In the genomic region with DNA sequence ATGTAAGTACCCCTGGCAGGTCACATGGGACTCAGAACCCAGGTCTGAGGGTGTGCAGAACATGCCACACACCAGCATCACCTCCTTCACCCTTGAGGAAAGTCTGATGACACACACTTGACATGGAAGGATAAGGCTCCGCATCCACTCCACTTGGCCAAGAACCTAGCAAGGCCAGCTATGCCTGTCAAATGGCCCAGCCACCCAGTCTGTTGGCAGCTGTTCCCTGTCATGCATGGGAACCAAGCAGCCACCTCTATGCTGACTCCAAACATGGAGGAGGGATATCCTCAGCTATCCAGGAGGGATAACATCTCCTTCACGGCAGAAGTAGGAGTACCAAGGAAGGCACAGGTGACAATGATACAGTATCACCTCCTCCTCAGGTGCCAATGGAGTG, we compare ENCODE assay signal across 8 mouse cellular contexts. TPM values are rescaled to one million over a fixed set of nuclear protein-coding genes. Genes with fewer than 3 reads are reported as not detected.
DNase-seq lines count a peak whose midpoint lies in the region; ATAC-seq and TF ChIP-seq lines count a peak whose summit lies in the region.

No protein-coding gene starts in this region.

- TF ChIP-seq EP300 in heart, adult 2 months (IDR thresholded peaks at IDR 0.05; ENCODE audit: insufficient read depth, low read depth, low read length), result no peak

- H3K27me3 ChIP-seq in heart, embryonic 14.5 days (ENCODE audit: control insufficient read depth, insufficient read depth, low read length), result no peaks in the 10 kb centered on the region
- no peaks in the 10 kb centered on the region for H3K27me3 ChIP-seq in heart, adult 2 months (ENCODE audit: control insufficient read depth, insufficient read depth, low read length)
- H3K27me3 ChIP-seq in embryonic facial prominence, embryonic 11.5 days (ENCODE audit: control insufficient read depth, insufficient read depth, low read length), result no peaks in the 10 kb centered on the region
- H3K27me3 ChIP-seq in hindbrain, embryonic 15.5 days, result no peaks in the 10 kb centered on the region
- H3K27me3 ChIP-seq in midbrain, embryonic 13.5 days, result no peaks in the 10 kb centered on the region

- no peak for DNase-seq in heart, adult 2 months
- DNase-seq in embryonic facial prominence, embryonic 11.5 days (ENCODE audit: low spot score), result no peak
- no peak for DNase-seq in embryo, embryonic 9.5 days (ENCODE audit: extremely low spot score)
- no peak for DNase-seq in ovary, postnatal 10 days (ENCODE audit: low spot score)

- peaks cover 0 to 9% of the 10 kb centered on the region in 2 experiments; a peak in 3 of 4 replicates for H3K4me1 ChIP-seq in heart, embryonic 14.5 days (ENCODE audit: control insufficient read depth in 2 of 2, insufficient read depth in 2 of 2, low read length in 2 of 2)
- H3K4me1 ChIP-seq in heart, adult 2 months (ENCODE audit: control insufficient read depth, insufficient read depth, low read length), result peaks cover 3% of the 10 kb centered on the region
- no peaks in the 10 kb centered on the region for H3K4me1 ChIP-seq in embryonic facial prominence, embryonic 11.5 days (ENCODE audit: control insufficient read depth, insufficient read depth, low read length)
- peaks cover 28% of the 10 kb centered on the region for H3K4me1 ChIP-seq in hindbrain, embryonic 15.5 days (replicated peaks)
- H3K4me1 ChIP-seq in midbrain, embryonic 13.5 days (replicated peaks), result peaks cover 27% of the 10 kb centered on the region

- H3K4me3 ChIP-seq in heart, embryonic 14.5 days (ENCODE audit: control insufficient read depth in 1 of 2, insufficient read depth in 1 of 2, low read depth in 1 of 2, low read length in 2 of 2), result peak overlapping the region in 1 of 2 experiments; percentile 76; a peak in 1 of 4 replicates
- no peak overlapping the region for H3K4me3 ChIP-seq in heart, adult 2 months
- H3K4me3 ChIP-seq in embryonic facial prominence, embryonic 11.5 days (ENCODE audit: low read depth, low read length), result no peak overlapping the region
- H3K4me3 ChIP-seq in hindbrain, embryonic 15.5 days, result peak overlapping the region; percentile 80
- peak overlapping the region; percentile 67 for H3K4me3 ChIP-seq in midbrain, embryonic 13.5 days (replicated peaks)

- H3K4me2 ChIP-seq in heart, embryonic 14.5 days (ENCODE audit: low read length), result peak overlapping the region; percentile 83
- H3K4me2 ChIP-seq in embryonic facial prominence, embryonic 11.5 days (ENCODE audit: low read depth, low read length), result peak overlapping the region; percentile 75; the same call in 1 of the 2 replicates
- H3K4me2 ChIP-seq in hindbrain, embryonic 15.5 days, result peak overlapping the region; percentile 93
- H3K4me2 ChIP-seq in midbrain, embryonic 13.5 days (replicated peaks), result peak overlapping the region; percentile 85

- H3K9me3 ChIP-seq in heart, embryonic 14.5 days (ENCODE audit: control insufficient read depth, low read length), result no peaks in the 10 kb centered on the region
- no peaks in the 10 kb centered on the region for H3K9me3 ChIP-seq in embryonic facial prominence, embryonic 11.5 days (replicated peaks; ENCODE audit: control insufficient read depth, low read length)
- H3K9me3 ChIP-seq in hindbrain, embryonic 15.5 days, result no peaks in the 10 kb centered on the region
- H3K9me3 ChIP-seq in midbrain, embryonic 13.5 days, result no peaks in the 10 kb centered on the region

- H3K9ac ChIP-seq in heart, embryonic 14.5 days (ENCODE audit: low read length), result no peak overlapping the region
- no peak overlapping the region for H3K9ac ChIP-seq in heart, adult 2 months (ENCODE audit: low read depth, low read length)
- no peak overlapping the region; the same call in 1 of the 2 replicates for H3K9ac ChIP-seq in embryonic facial prominence, embryonic 11.5 days (replicated peaks; ENCODE audit: low read length)
- peak overlapping the region; percentile 71 for H3K9ac ChIP-seq in hindbrain, embryonic 15.5 days
- peak overlapping the region; percentile 75 for H3K9ac ChIP-seq in midbrain, embryonic 13.5 days (replicated peaks)

- TF ChIP-seq POLR2A in heart, adult 2 months (IDR thresholded peaks at IDR 0.05; ENCODE audit: insufficient read depth, low read depth, low read length), result no peak

- no peaks in the 10 kb centered on the region for H3K36me3 ChIP-seq in heart, embryonic 14.5 days (ENCODE audit: control insufficient read depth, insufficient read depth, low read length)
- no peaks in the 10 kb centered on the region for H3K36me3 ChIP-seq in heart, adult 2 months (ENCODE audit: control insufficient read depth, insufficient read depth, low read length)
- no peaks in the 10 kb centered on the region for H3K36me3 ChIP-seq in embryonic facial prominence, embryonic 11.5 days (replicated peaks; ENCODE audit: control insufficient read depth, insufficient read depth, low read depth, low read length)
- H3K36me3 ChIP-seq in hindbrain, embryonic 15.5 days, result no peaks in the 10 kb centered on the region
- H3K36me3 ChIP-seq in midbrain, embryonic 13.5 days, result no peaks in the 10 kb centered on the region; the same call in 1 of the 2 replicates

- ATAC-seq in heart, embryonic 14.5 days (ENCODE audit: insufficient number of reproducible peaks, insufficient read depth, low FRiP score, low read depth), result no peak
- no peak for ATAC-seq in embryonic facial prominence, embryonic 11.5 days (replicated peaks; ENCODE audit: insufficient number of reproducible peaks, low FRiP score, low TSS enrichment, low read depth)
- no peak for ATAC-seq in hindbrain, embryonic 15.5 days (ENCODE audit: low FRiP score, low read depth)
- no peak for ATAC-seq in midbrain, embryonic 13.5 days
- ATAC-seq in CD4-positive, CD25-positive, alpha-beta regulatory T cell, adult 4 months, result no peak

- TF ChIP-seq CTCF in heart, adult 2 months (IDR thresholded peaks at IDR 0.05), result no peak

- H3K79me2 ChIP-seq in heart, adult 2 months (replicated peaks; ENCODE audit: control insufficient read depth, insufficient read depth, low read length), result peaks cover 7% of the 10 kb centered on the region; the same call in 1 of the 2 replicates

- intact Hi-C loops in heart, adult 2 months (cut with DNase I), result loop anchor here (2.0 to 5.0 kb wide), 3 partner anchors 38 to 64 kb away; a partner anchor contains a TSS

- no peak overlapping the region for H3K27ac ChIP-seq in heart, embryonic 14.5 days (replicated peaks in 1 of 2; ENCODE audit: control insufficient read depth in 1 of 2, insufficient read depth in 1 of 2, low read depth in 2 of 2, low read length in 2 of 2)
- H3K27ac ChIP-seq in heart, adult 2 months, result no peak overlapping the region
- no peak overlapping the region for H3K27ac ChIP-seq in embryonic facial prominence, embryonic 11.5 days (replicated peaks; ENCODE audit: low read depth, low read length)
- no peak overlapping the region for H3K27ac ChIP-seq in hindbrain, embryonic 15.5 days (replicated peaks)
- no peak overlapping the region for H3K27ac ChIP-seq in midbrain, embryonic 13.5 days

- WGBS in heart, embryonic 14.5 days, result 86% methylated on average over 2 of the region's 2 CpGs
- 84% methylated on average over 2 of the region's 2 CpGs for WGBS in heart, adult 2 months
- WGBS in embryonic facial prominence, embryonic 11.5 days, result 93% methylated on average over 2 of the region's 2 CpGs
- 91% methylated on average over 2 of the region's 2 CpGs for WGBS in hindbrain, embryonic 15.5 days
- WGBS in midbrain, embryonic 13.5 days, result 93% methylated on average over 2 of the region's 2 CpGs

RNA-seq across cellular contexts. Expression of a gene that starts 1.0 kb away (rescaled TPM):
- polyA plus RNA-seq in heart, embryonic 14.5 days (2014; fragmentation: Nextera tagmentation; extraction: Ambion mirVana), result 12.2 and 14.1 TPM in 2 replicates
- 1 to 10 TPM; 7.4 to 8.1 TPM for total RNA-seq in heart, adult 2 months (2021)
- 13.7 and 14.9 TPM in 2 replicates for polyA plus RNA-seq in heart, adult 2 months (2012; rRNA removed)
- 10.2 and 11.8 TPM in 2 replicates for polyA plus RNA-seq in embryonic facial prominence, embryonic 11.5 days (2014; fragmentation: Nextera tagmentation; extraction: Ambion mirVana)
- 46.1 and 57.4 TPM in 2 replicates for polyA plus RNA-seq in hindbrain, embryonic 15.5 days (2015; fragmentation: Nextera tagmentation; extraction: Ambion mirVana)
- polyA plus RNA-seq in midbrain, embryonic 13.5 days (2015; fragmentation: Nextera tagmentation; extraction: Ambion mirVana), result 33.9 and 36.1 TPM in 2 replicates
- polyA plus RNA-seq in CD4-positive, CD25-positive, alpha-beta regulatory T cell, adult 4 months (2017; shearing (Covaris generic)), result 1 to 10 TPM; 7.6 to 9.3 TPM

RNA-seq across cellular contexts. Expression of a gene that starts 38.3 kb away (rescaled TPM):
- 9.6 and 9.8 TPM in 2 replicates for polyA plus RNA-seq in heart, embryonic 14.5 days (2014; fragmentation: Nextera tagmentation; extraction: Ambion mirVana)
- total RNA-seq in heart, adult 2 months (2021), result 1 to 10 TPM; 8.1 to 8.6 TPM
- polyA plus RNA-seq in heart, adult 2 months (2012; rRNA removed), result 18.8 and 21.2 TPM in 2 replicates
- polyA plus RNA-seq in embryonic facial prominence, embryonic 11.5 days (2014; fragmentation: Nextera tagmentation; extraction: Ambion mirVana), result 15.4 and 17.9 TPM in 2 replicates
- 29.5 and 33.6 TPM in 2 replicates for polyA plus RNA-seq in hindbrain, embryonic 15.5 days (2015; fragmentation: Nextera tagmentation; extraction: Ambion mirVana)
- 19.3 and 22.2 TPM in 2 replicates for polyA plus RNA-seq in midbrain, embryonic 13.5 days (2015; fragmentation: Nextera tagmentation; extraction: Ambion mirVana)
- 10 to 100 TPM in 1 of 2 experiments, 1 to 10 TPM in 1; 7.2 to 20.1 TPM for polyA plus RNA-seq in CD4-positive, CD25-positive, alpha-beta regulatory T cell, adult 4 months (2017; shearing (Covaris generic))

RNA-seq across cellular contexts. Expression of a gene that starts 48.7 kb away (rescaled TPM):
- 0.31 TPM in 1 of 2 replicates, not detected in the other for polyA plus RNA-seq in heart, embryonic 14.5 days (2014; fragmentation: Nextera tagmentation; extraction: Ambion mirVana)
- not detected for total RNA-seq in heart, adult 2 months (2021)
- polyA plus RNA-seq in heart, adult 2 months (2012; rRNA removed), result 0.21 and 0.53 TPM in 2 replicates
- polyA plus RNA-seq in embryonic facial prominence, embryonic 11.5 days (2014; fragmentation: Nextera tagmentation; extraction: Ambion mirVana), result 25.4 and 25.7 TPM in 2 replicates
- polyA plus RNA-seq in hindbrain, embryonic 15.5 days (2015; fragmentation: Nextera tagmentation; extraction: Ambion mirVana), result 133 and 145 TPM in 2 replicates
- polyA plus RNA-seq in midbrain, embryonic 13.5 days (2015; fragmentation: Nextera tagmentation; extraction: Ambion mirVana), result 60.6 and 61.5 TPM in 2 replicates
- not detected for polyA plus RNA-seq in CD4-positive, CD25-positive, alpha-beta regulatory T cell, adult 4 months (2017; shearing (Covaris generic))

RNA-seq across cellular contexts. Expression of a gene that starts 54.5 kb away (rescaled TPM):
- polyA plus RNA-seq in heart, embryonic 14.5 days (2014; fragmentation: Nextera tagmentation; extraction: Ambion mirVana), result 0.42 and 2.0 TPM in 2 replicates
- under 1 TPM; 0.68 to 0.89 TPM for total RNA-seq in heart, adult 2 months (2021)
- polyA plus RNA-seq in heart, adult 2 months (2012; rRNA removed), result 0.38 and 2.3 TPM in 2 replicates
- polyA plus RNA-seq in embryonic facial prominence, embryonic 11.5 days (2014; fragmentation: Nextera tagmentation; extraction: Ambion mirVana), result 63.8 and 64.7 TPM in 2 replicates
- polyA plus RNA-seq in hindbrain, embryonic 15.5 days (2015; fragmentation: Nextera tagmentation; extraction: Ambion mirVana), result 7.0 and 8.6 TPM in 2 replicates
- 0.97 and 1.1 TPM in 2 replicates for polyA plus RNA-seq in midbrain, embryonic 13.5 days (2015; fragmentation: Nextera tagmentation; extraction: Ambion mirVana)
- polyA plus RNA-seq in CD4-positive, CD25-positive, alpha-beta regulatory T cell, adult 4 months (2017; shearing (Covaris generic)), result not detected

Comparison
In these comparisons a context has a peak if more than half of its experiments do, and no peak if none do; other contexts are left out.
1. H3K4me3 ChIP-seq: peak in hindbrain, embryonic 15.5 days (single experiment) and midbrain, embryonic 13.5 days (single experiment); none in heart, adult 2 months (single experiment) and embryonic facial prominence, embryonic 11.5 days (single experiment).
2. H3K9ac ChIP-seq: peak in hindbrain, embryonic 15.5 days (single experiment) and midbrain, embryonic 13.5 days (single experiment); none in heart, embryonic 14.5 days (single experiment), heart, adult 2 months (single experiment) and embryonic facial prominence, embryonic 11.5 days (single experiment).
3. RNA of a gene that starts 48.7 kb away (polyA plus RNA-seq): 133 to 145 TPM in hindbrain, embryonic 15.5 days, 60.6 to 61.5 TPM in midbrain, embryonic 13.5 days and 25.4 to 25.7 TPM in embryonic facial prominence, embryonic 11.5 days; 0.31 TPM in heart, embryonic 14.5 days, 0.21 to 0.53 TPM in heart, adult 2 months and not detected in CD4-positive, CD25-positive, alpha-beta regulatory T cell, adult 4 months; every median in the first group is over 10 times any median in the second.
4. Peak in every context shown above with its lines, with median percentiles within 50 percentile points of each other: H3K4me2 ChIP-seq.